Mouse (Mus musculus): ENCODE data around the gene Zfp747. TPM values are rescaled to one million over a fixed set of nuclear protein-coding genes. Genes with fewer than 3 reads are reported as not detected.
"Not testable (repeated sequence)": the region's sequence is repeated elsewhere in the genome, so short reads cannot be mapped to it uniquely, and the experiment has no call there.

Zfp747 gene
- polyA plus RNA-seq, 1 experiment: 1.0 TPM

- Histone ChIP-seq H3K27ac (ENCODE audit: control insufficient read depth, insufficient read depth, low read depth, low read length) (no peak overlapping the region), H3K36me3 (ENCODE audit: control insufficient read depth, insufficient read depth, low read length) (no peaks in the 10 kb centered on the region; the same call in 1 of the 2 replicates), H3K27me3 (ENCODE audit: control insufficient read depth, insufficient read depth, low read length) (no peaks in the 10 kb centered on the region), H3K4me1 (ENCODE audit: control insufficient read depth, insufficient read depth, low read length) (peaks cover 21% of the 10 kb centered on the region), H3K4me3 (ENCODE audit: control insufficient read depth, low read depth, low read length) (peak overlapping the region; percentile 87)
- TF ChIP-seq CTCF (IDR thresholded peaks at IDR 0.05; ENCODE audit: control insufficient read depth, insufficient read depth, insufficient replicate concordance, low read depth, low read length) (no peak), POLR2A (IDR thresholded peaks at IDR 0.05; ENCODE audit: control insufficient read depth, low read depth, low read length) (no peak)
These were observed 33.0 kb downstream of the Zfp747 start for GRCm38 (mm10) chr7:127342888-127343287.

- no peaks in the 10 kb centered on the region; the same call in 1 of the 2 replicates for H3K36me3 ChIP-seq (ENCODE audit: control insufficient read depth, insufficient read depth, low read length)
- H3K4me3 ChIP-seq (ENCODE audit: control insufficient read depth, low read depth, low read length): peak overlapping the region; percentile 87
- no peak overlapping the region for H3K27ac ChIP-seq (ENCODE audit: control insufficient read depth, insufficient read depth, low read depth, low read length)
- H3K4me1 ChIP-seq (ENCODE audit: control insufficient read depth, insufficient read depth, low read length): peaks cover 21% of the 10 kb centered on the region
- no peak for TF ChIP-seq CTCF (IDR thresholded peaks at IDR 0.05; ENCODE audit: control insufficient read depth, insufficient read depth, insufficient replicate concordance, low read depth, low read length)
- no peak for TF ChIP-seq POLR2A (IDR thresholded peaks at IDR 0.05; ENCODE audit: control insufficient read depth, low read depth, low read length)
- no peaks in the 10 kb centered on the region for H3K27me3 ChIP-seq (ENCODE audit: control insufficient read depth, insufficient read depth, low read length)
These were observed 33.5 kb downstream of the Zfp747 start for GRCm38 (mm10) chr7:127342332-127342731.

GRCm38 (mm10) chr7:127341861-127342260 lies 34.0 kb downstream of the Zfp747 start:
- H3K4me3 ChIP-seq (ENCODE audit: control insufficient read depth, low read depth, low read length); H3K36me3 ChIP-seq (ENCODE audit: control insufficient read depth, insufficient read depth, low read length); H3K27me3 ChIP-seq (ENCODE audit: control insufficient read depth, insufficient read depth, low read length); H3K27ac ChIP-seq (ENCODE audit: control insufficient read depth, insufficient read depth, low read depth, low read length): not testable (repeated sequence)
- H3K4me1 ChIP-seq (ENCODE audit: control insufficient read depth, insufficient read depth, low read length): peaks cover 20% of the 10 kb centered on the region

GRCm38 (mm10) chr7:127341356-127341755 lies 34.5 kb downstream of the Zfp747 start:
- no peaks in the 10 kb centered on the region for H3K27me3 ChIP-seq (ENCODE audit: control insufficient read depth, insufficient read depth, low read length)
- H3K27ac ChIP-seq (ENCODE audit: control insufficient read depth, insufficient read depth, low read depth, low read length): no peak overlapping the region
- TF ChIP-seq POLR2A (IDR thresholded peaks at IDR 0.05; ENCODE audit: control insufficient read depth, low read depth, low read length) (no peak), CTCF (IDR thresholded peaks at IDR 0.05; ENCODE audit: control insufficient read depth, insufficient read depth, insufficient replicate concordance, low read depth, low read length) (no peak)
- peaks cover 17% of the 10 kb centered on the region for H3K4me1 ChIP-seq (ENCODE audit: control insufficient read depth, insufficient read depth, low read length)
- no peak overlapping the region for H3K4me3 ChIP-seq (ENCODE audit: control insufficient read depth, low read depth, low read length)
- H3K36me3 ChIP-seq (ENCODE audit: control insufficient read depth, insufficient read depth, low read length): no peaks in the 10 kb centered on the region; the same call in 1 of the 2 replicates

GRCm38 (mm10) chr7:127337636-127338035 lies 38.2 kb downstream of the Zfp747 start:
- Histone ChIP-seq H3K27me3 (ENCODE audit: control insufficient read depth, insufficient read depth, low read length) (no peaks in the 10 kb centered on the region), H3K36me3 (ENCODE audit: control insufficient read depth, insufficient read depth, low read length) (no peaks in the 10 kb centered on the region), H3K4me3 (ENCODE audit: control insufficient read depth, low read depth, low read length) (no peak overlapping the region), H3K27ac (ENCODE audit: control insufficient read depth, insufficient read depth, low read depth, low read length) (no peak overlapping the region), H3K4me1 (ENCODE audit: control insufficient read depth, insufficient read depth, low read length) (peaks cover 2% of the 10 kb centered on the region; the same call in 1 of the 2 replicates)
- TF ChIP-seq CTCF (IDR thresholded peaks at IDR 0.05; ENCODE audit: control insufficient read depth, insufficient read depth, insufficient replicate concordance, low read depth, low read length) (no peak), POLR2A (IDR thresholded peaks at IDR 0.05; ENCODE audit: control insufficient read depth, low read depth, low read length) (no peak)

GRCm38 (mm10) chr7:127335604-127336003 lies 40.2 kb downstream of the Zfp747 start:
- no peaks in the 10 kb centered on the region for H3K27me3 ChIP-seq (ENCODE audit: control insufficient read depth, insufficient read depth, low read length)
- H3K4me1 ChIP-seq (ENCODE audit: control insufficient read depth, insufficient read depth, low read length): no peaks in the 10 kb centered on the region
- H3K27ac ChIP-seq (ENCODE audit: control insufficient read depth, insufficient read depth, low read depth, low read length): no peak overlapping the region
- TF ChIP-seq CTCF (IDR thresholded peaks at IDR 0.05; ENCODE audit: control insufficient read depth, insufficient read depth, insufficient replicate concordance, low read depth, low read length): no peak
- no peak for TF ChIP-seq POLR2A (IDR thresholded peaks at IDR 0.05; ENCODE audit: control insufficient read depth, low read depth, low read length)
- no peaks in the 10 kb centered on the region for H3K36me3 ChIP-seq (ENCODE audit: control insufficient read depth, insufficient read depth, low read length)
- H3K4me3 ChIP-seq (ENCODE audit: control insufficient read depth, low read depth, low read length): no peak overlapping the region

- Histone ChIP-seq H3K4me1 (ENCODE audit: control insufficient read depth, insufficient read depth, low read length) (no peaks in the 10 kb centered on the region), H3K36me3 (ENCODE audit: control insufficient read depth, insufficient read depth, low read length) (no peaks in the 10 kb centered on the region), H3K27me3 (ENCODE audit: control insufficient read depth, insufficient read depth, low read length) (no peaks in the 10 kb centered on the region), H3K27ac (ENCODE audit: control insufficient read depth, insufficient read depth, low read depth, low read length) (no peak overlapping the region), H3K4me3 (ENCODE audit: control insufficient read depth, low read depth, low read length) (no peak overlapping the region)
- TF ChIP-seq CTCF (IDR thresholded peaks at IDR 0.05; ENCODE audit: control insufficient read depth, insufficient read depth, insufficient replicate concordance, low read depth, low read length) (no peak), POLR2A (IDR thresholded peaks at IDR 0.05; ENCODE audit: control insufficient read depth, low read depth, low read length) (no peak)
These were observed 42.6 kb downstream of the Zfp747 start for GRCm38 (mm10) chr7:127333240-127333639.

- H3K27me3 ChIP-seq (ENCODE audit: control insufficient read depth, insufficient read depth, low read length): no peaks in the 10 kb centered on the region
- H3K4me3 ChIP-seq (ENCODE audit: control insufficient read depth, low read depth, low read length): no peak overlapping the region
- TF ChIP-seq CTCF (IDR thresholded peaks at IDR 0.05; ENCODE audit: control insufficient read depth, insufficient read depth, insufficient replicate concordance, low read depth, low read length) (no peak), POLR2A (IDR thresholded peaks at IDR 0.05; ENCODE audit: control insufficient read depth, low read depth, low read length) (no peak)
- H3K36me3 ChIP-seq (ENCODE audit: control insufficient read depth, insufficient read depth, low read length): no peaks in the 10 kb centered on the region
- no peak overlapping the region for H3K27ac ChIP-seq (ENCODE audit: control insufficient read depth, insufficient read depth, low read depth, low read length)
- H3K4me1 ChIP-seq (ENCODE audit: control insufficient read depth, insufficient read depth, low read length): no peaks in the 10 kb centered on the region
These were observed 49.2 kb downstream of the Zfp747 start for GRCm38 (mm10) chr7:127326685-127327084.

Data from testis, adult 2 months (tissue).